Mouse (Mus musculus) heart, postnatal 0 days (tissue): ENCODE measurements at regions not wholly inside any gene's neighbourhood (a gene's known extent, or its start where the extent isn't known, plus 50 kb on each side); places are given as distances from the start of the nearest gene placed in this dataset.

Experiments
- ATAC-seq: fragments of 200-750 bp; cut with Nextera tagmentation; 2 replicates; pipeline ENCODE4 v1.8.0; 2017; ENCODE audit warnings: low read depth, moderate number of reproducible peaks, moderate library complexity; ENCODE audit not compliant: insufficient read depth
- DNase-seq: peaks from one replicate; pipeline ENCODE4 v3.0.0-alpha.2; 2016; ENCODE audit warnings: low spot score
- H3K27ac ChIP-seq: fragments of 300-500 bp; sonication (generic); 2 replicates; pipeline ENCODE4 v1.5.1; 2014; ENCODE audit warnings: low read depth, mild to moderate bottlenecking
- H3K27me3 ChIP-seq: fragments of 300-500 bp; sonication (generic); 2 replicates; pipeline ENCODE4 v1.6.1; 2014; ENCODE audit warnings: low read length, mixed read lengths; ENCODE audit not compliant: control insufficient read depth, insufficient read depth
- H3K36me3 ChIP-seq: fragments of 300-500 bp; sonication (generic); replicated peaks from 2 replicates; pipeline ENCODE4 v1.6.1; 2014; ENCODE audit warnings: low read length, mixed read lengths; ENCODE audit not compliant: control insufficient read depth, insufficient read depth
- H3K4me1 ChIP-seq: fragments of 300-500 bp; sonication (generic); 2 replicates; pipeline ENCODE4 v1.6.1; 2014; ENCODE audit warnings: antibody characterized with exemption; ENCODE audit not compliant: control insufficient read depth, insufficient read depth
- H3K4me2 ChIP-seq: fragments of 300-500 bp; sonication (generic); 2 replicates; pipeline ENCODE4 v1.6.1; 2014; ENCODE audit warnings: low read depth, mild to moderate bottlenecking, low read length, moderate library complexity
- H3K4me3 ChIP-seq: fragments of 300-500 bp; sonication (generic); 2 replicates; pipeline ENCODE4 v1.5.1; 2014; ENCODE audit warnings: low read depth, low read length
- H3K9ac ChIP-seq: fragments of 300-500 bp; sonication (generic); replicated peaks from 2 replicates; pipeline ENCODE4 v1.6.1; 2014; ENCODE audit warnings: low read depth, low read length, mixed read lengths
- H3K9me3 ChIP-seq: fragments of 300-500 bp; sonication (generic); replicated peaks from 2 replicates; pipeline ENCODE4 v1.6.1; 2016; ENCODE audit warnings: low read length; ENCODE audit not compliant: control insufficient read depth
- CTCF ChIP-seq: IDR thresholded peaks from 2 replicates; pipeline ENCODE4 v1.5.1; 2016; ENCODE audit warnings: antibody characterized with exemption, control low read depth, low read depth
- EP300 ChIP-seq: IDR thresholded peaks from 2 replicates; pipeline ENCODE4 v1.6.1; 2016; ENCODE audit warnings: antibody characterized with exemption, low read depth
- whole genome bisulfite sequencing: fragments of 180-500 bp; shearing (Covaris S2); extraction: QIAGEN DNeasy Blood & Tissue Kit; methylation state at CpG from one replicate; pipeline ENCODE4 v1.1.7; 2014; 5-methylcytosine and 5-hydroxymethylcytosine counted together

- no peak overlapping the region for H3K9ac ChIP-seq
- TF ChIP-seq EP300 (no peak), CTCF (no peak)
- WGBS = 94% methylated on average over 9 of the region's 9 CpGs
Observed at GRCm38 (mm10) chr12:17481687-17482086, 62.9 kb upstream of the Odc1 start.

GRCm38 (mm10) chr12:17482196-17482595, 62.4 kb upstream of the Odc1 start:
- Histone ChIP-seq H3K4me2 (no peak overlapping the region), H3K9me3 (no peaks in the 10 kb centered on the region; the same call in 1 of the 2 replicates), H3K4me3 (no peak overlapping the region), H3K4me1 (no peaks in the 10 kb centered on the region), H3K9ac (no peak overlapping the region), H3K27me3 (no peaks in the 10 kb centered on the region), H3K27ac (no peak overlapping the region), H3K36me3 (no peaks in the 10 kb centered on the region)
- 95% methylated on average over 13 of the region's 13 CpGs for WGBS
- TF ChIP-seq EP300 (no peak), CTCF (no peak)
- no peak for DNase-seq
- no peak for ATAC-seq

More at GRCm38 (mm10) chr12:17481687-17482086, 62.9 kb upstream of the Odc1 start:
- Histone ChIP-seq H3K4me1 (no peaks in the 10 kb centered on the region), H3K9me3 (no peaks in the 10 kb centered on the region; the same call in 1 of the 2 replicates), H3K27ac (no peak overlapping the region), H3K27me3 (no peaks in the 10 kb centered on the region), H3K4me2 (no peak overlapping the region), H3K36me3 (no peaks in the 10 kb centered on the region), H3K4me3 (no peak overlapping the region)
- ATAC-seq = no peak
- no peak for DNase-seq

DNA sequence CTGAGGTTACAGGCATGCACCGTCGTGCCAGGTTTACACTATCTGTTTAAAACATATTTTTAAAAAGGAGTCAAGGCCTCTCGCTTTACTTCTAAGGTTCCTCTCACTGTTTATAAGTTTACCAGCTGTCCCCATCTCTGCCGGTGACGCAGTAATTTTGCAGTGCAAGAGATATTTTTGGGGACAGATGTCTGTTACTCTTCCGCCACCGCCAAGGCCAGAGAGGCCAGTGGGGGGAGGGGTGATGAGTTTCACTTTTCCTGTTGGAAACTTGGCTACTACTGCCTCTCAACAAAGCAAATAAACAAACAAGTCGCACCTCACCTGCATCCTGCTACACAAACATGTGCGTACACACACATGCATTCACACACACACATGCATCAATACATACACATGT, 60.1 kb upstream of the Odc1 start:
- no peaks in the 10 kb centered on the region for H3K36me3 ChIP-seq
- H3K4me1 ChIP-seq = no peaks in the 10 kb centered on the region
- H3K27me3 ChIP-seq = no peaks in the 10 kb centered on the region
- H3K9me3 ChIP-seq = no peaks in the 10 kb centered on the region; the same call in 1 of the 2 replicates
- H3K9ac ChIP-seq = no peak overlapping the region
- ATAC-seq (no peak), DNase-seq (no peak)
- no peak overlapping the region for H3K4me2 ChIP-seq
- 0 out of 2 replicates have a peak, but pooled peaks have one; percentile 33 for TF ChIP-seq EP300
- TF ChIP-seq CTCF = no peak
- WGBS = 43% methylated on average over 9 of the region's 9 CpGs
- no peak overlapping the region for H3K4me3 ChIP-seq
- no peak overlapping the region for H3K27ac ChIP-seq

GRCm38 (mm10) chr12:17486062-17486770, 58.4 kb upstream of the Odc1 start:
- Histone ChIP-seq H3K27ac (no peak overlapping the region), H3K9ac (no peak overlapping the region), H3K9me3 (no peaks in the 10 kb centered on the region; the same call in 1 of the 2 replicates), H3K4me1 (no peaks in the 10 kb centered on the region), H3K4me3 (no peak overlapping the region), H3K36me3 (no peaks in the 10 kb centered on the region), H3K4me2 (no peak overlapping the region), H3K27me3 (no peaks in the 10 kb centered on the region)
- 51% methylated on average over 9 of the region's 9 CpGs for WGBS
- ATAC-seq = no peak
- DNase-seq = no peak
- no peak for TF ChIP-seq EP300

- WGBS = 37% methylated on average over 1 of the region's 1 CpGs
- ATAC-seq (no peak), DNase-seq (no peak)
- Histone ChIP-seq H3K4me3 (no peak overlapping the region), H3K9me3 (no peaks in the 10 kb centered on the region), H3K27me3 (no peaks in the 10 kb centered on the region), H3K4me1 (no peaks in the 10 kb centered on the region), H3K4me2 (no peak overlapping the region), H3K27ac (no peak overlapping the region), H3K9ac (no peak overlapping the region), H3K36me3 (no peaks in the 10 kb centered on the region)
- no peak for TF ChIP-seq EP300
- TF ChIP-seq CTCF = no peak
Observed at GRCm38 (mm10) chr12:17487336-17487735, 57.3 kb upstream of the Odc1 start.

DNA sequence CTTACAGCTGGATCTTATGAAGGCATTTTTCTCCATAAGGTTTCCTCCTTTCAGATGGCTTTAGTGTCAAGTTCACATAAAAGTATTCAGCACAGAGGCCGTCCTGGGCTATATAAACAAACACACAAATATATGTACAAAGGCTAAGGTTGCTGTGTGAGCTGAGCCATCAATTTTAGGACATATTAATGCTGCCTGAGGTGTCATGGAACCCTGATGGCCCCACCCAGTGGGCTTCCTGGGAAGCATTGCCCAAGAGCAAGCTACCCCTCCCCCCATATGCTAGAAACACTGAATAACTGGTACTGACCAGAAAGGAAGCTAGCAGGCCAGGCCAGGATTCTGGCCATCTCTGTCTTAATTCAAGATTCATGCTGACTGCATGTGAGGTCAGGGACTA, 56.4 kb upstream of the Odc1 start:
- no peak for TF ChIP-seq CTCF
- no peak for TF ChIP-seq EP300
- DNase-seq = no peak
- ATAC-seq = no peak
- Histone ChIP-seq H3K9ac (no peak overlapping the region), H3K9me3 (no peaks in the 10 kb centered on the region), H3K27me3 (no peaks in the 10 kb centered on the region), H3K4me2 (no peak overlapping the region), H3K4me1 (no peaks in the 10 kb centered on the region), H3K27ac (no peak overlapping the region), H3K36me3 (no peaks in the 10 kb centered on the region), H3K4me3 (no peak overlapping the region)
- 83% methylated on average over 1 of the region's 1 CpGs for WGBS
